Mouse (Mus musculus) limb, embryonic 10.5 days (tissue): ENCODE data around the gene Psmd4. TPM values are rescaled to one million over a fixed set of nuclear protein-coding genes. Genes with fewer than 3 reads are reported as not detected.
"Not testable (repeated sequence)": the region's sequence is repeated elsewhere in the genome, so short reads cannot be mapped to it uniquely, and the experiment has no call there.

Experiments used
- DNase-seq: peaks from one replicate; pipeline ENCODE4 v3.0.0-alpha.2; 2017; ENCODE audit warnings: low spot score
- H3K27ac ChIP-seq: fragments of 300-500 bp; sonication (generic); 2 replicates; pipeline ENCODE4 v1.5.1; 2016; ENCODE audit warnings: mild to moderate bottlenecking
- H3K27me3 ChIP-seq: fragments of 300-500 bp; sonication (generic); 2 replicates; pipeline ENCODE4 v1.6.1; 2016; ENCODE audit warnings: low read depth, mild to moderate bottlenecking; ENCODE audit not compliant: poor library complexity, severe bottlenecking
- H3K36me3 ChIP-seq: fragments of 300-500 bp; sonication (generic); 2 replicates; pipeline ENCODE4 v1.6.1; 2016; ENCODE audit warnings: mild to moderate bottlenecking, moderate library complexity
- H3K4me1 ChIP-seq: fragments of 300-500 bp; sonication (generic); 2 replicates; pipeline ENCODE4 v1.6.1; 2016
- H3K4me3 ChIP-seq: fragments of 300-500 bp; sonication (generic); 2 replicates; pipeline ENCODE4 v1.5.1; 2016; ENCODE audit warnings: mild to moderate bottlenecking, moderate library complexity
- H3K9me3 ChIP-seq: fragments of 300-500 bp; sonication (generic); replicated peaks from 2 replicates; pipeline ENCODE4 v1.6.1; 2016; ENCODE audit warnings: mild to moderate bottlenecking
- WGBS: fragments of 180-500 bp; shearing (Covaris S2); methylation state at CpG from one replicate; pipeline ENCODE4 v1.1.7; 2016; 5-methylcytosine and 5-hydroxymethylcytosine counted together
- polyA plus RNA-seq: library from polyadenylated mRNA; unstranded; fragments of >200 nt; fragmentation: Nextera tagmentation; extraction: Ambion mirVana; gene quantifications from 2 replicates; pipeline ENCODE4 v1.2.1, GENCODE M21; 2016

Psmd4 gene
- polyA plus RNA-seq, 1 experiment from 2014 or later, result 365 TPM

- Histone ChIP-seq H3K4me3 (no peak overlapping the region), H3K9me3 (no peaks in the 10 kb centered on the region), H3K27ac (no peak overlapping the region), H3K36me3 (no peaks in the 10 kb centered on the region; the same call in 1 of the 2 replicates), H3K4me1 (peaks cover 11% of the 10 kb centered on the region), H3K27me3 (no peaks in the 10 kb centered on the region)
- WGBS, result 91% methylated on average over 11 of the region's 11 CpGs
- DNase-seq, result no peak
Observed at GRCm38 (mm10) chr3:95046462-95047057, 4.1 kb upstream of the Psmd4 start.

GRCm38 (mm10) chr3:95043251-95043650 lies 837 bp upstream of the Psmd4 start:
- Histone ChIP-seq H3K4me3 (no peak overlapping the region), H3K4me1 (peaks cover 11% of the 10 kb centered on the region), H3K9me3 (no peaks in the 10 kb centered on the region), H3K27ac (no peak overlapping the region), H3K27me3 (no peaks in the 10 kb centered on the region), H3K36me3 (peaks cover 22% of the 10 kb centered on the region)
- 68% methylated on average over 6 of the region's 6 CpGs for WGBS
- no peak for DNase-seq

GRCm38 (mm10) chr3:95042838-95043229 lies 420 bp upstream of the Psmd4 start:
- Histone ChIP-seq H3K27me3 (no peaks in the 10 kb centered on the region), H3K9me3 (no peaks in the 10 kb centered on the region), H3K4me3 (peak overlapping the region; percentile 85), H3K36me3 (peaks cover 26% of the 10 kb centered on the region), H3K4me1 (peaks cover 11% of the 10 kb centered on the region), H3K27ac (peak overlapping the region; percentile 88)
- 36% methylated on average over 7 of the region's 7 CpGs for WGBS
- no peak for DNase-seq

- Histone ChIP-seq H3K36me3 (peaks cover 38% of the 10 kb centered on the region), H3K27ac (peak overlapping the region; percentile 88; the same call in 1 of the 2 replicates), H3K4me1 (peaks cover 11% of the 10 kb centered on the region), H3K27me3 (no peaks in the 10 kb centered on the region), H3K4me3 (peak overlapping the region; percentile 85), H3K9me3 (no peaks in the 10 kb centered on the region)
- no peak for DNase-seq
- WGBS, result 16% methylated on average over 3 of the region's 3 CpGs
Observed at GRCm38 (mm10) chr3:95041625-95042024, 789 bp downstream of the Psmd4 start.

- no peak overlapping the region for H3K27ac ChIP-seq
- H3K4me1 ChIP-seq, result peaks cover 14% of the 10 kb centered on the region
- H3K4me3 ChIP-seq, result no peak overlapping the region
- peaks cover 60% of the 10 kb centered on the region for H3K36me3 ChIP-seq
- H3K9me3 ChIP-seq, result no peaks in the 10 kb centered on the region
- DNase-seq, result no peak
- H3K27me3 ChIP-seq, result no peaks in the 10 kb centered on the region
- 80% methylated on average over 3 of the region's 3 CpGs for WGBS
Observed at GRCm38 (mm10) chr3:95029953-95030352, 12.5 kb downstream of the Psmd4 start.

- DNase-seq, H3K27me3 ChIP-seq, H3K4me3 ChIP-seq, H3K9me3 ChIP-seq, H3K27ac ChIP-seq: not testable (repeated sequence)
- peaks cover 54% of the 10 kb centered on the region for H3K36me3 ChIP-seq
- peaks cover 20% of the 10 kb centered on the region for H3K4me1 ChIP-seq
- WGBS, result 77% methylated on average over 3 of the region's 3 CpGs
Observed at GRCm38 (mm10) chr3:95029291-95029827, 13.1 kb downstream of the Psmd4 start.

GRCm38 (mm10) chr3:95028603-95029002 lies 13.8 kb downstream of the Psmd4 start:
- H3K4me1 ChIP-seq, result peaks cover 23% of the 10 kb centered on the region

GRCm38 (mm10) chr3:95027701-95028100 lies 14.7 kb downstream of the Psmd4 start:
- no peaks in the 10 kb centered on the region for H3K27me3 ChIP-seq
- H3K36me3 ChIP-seq, result peaks cover 37% of the 10 kb centered on the region
- no peak for DNase-seq
- H3K4me3 ChIP-seq, result no peak overlapping the region
- WGBS, result 65% methylated on average over 5 of the region's 5 CpGs
- H3K4me1 ChIP-seq, result peaks cover 23% of the 10 kb centered on the region
- H3K27ac ChIP-seq, result no peak overlapping the region
- no peaks in the 10 kb centered on the region for H3K9me3 ChIP-seq

More at GRCm38 (mm10) chr3:95028603-95029002, 13.8 kb downstream of the Psmd4 start:
- H3K27me3 ChIP-seq, result no peaks in the 10 kb centered on the region
- WGBS, result 92% methylated on average over 3 of the region's 3 CpGs
- H3K27ac ChIP-seq, result no peak overlapping the region
- H3K4me3 ChIP-seq, result no peak overlapping the region
- no peaks in the 10 kb centered on the region for H3K9me3 ChIP-seq
- no peak for DNase-seq
- H3K36me3 ChIP-seq, result peaks cover 46% of the 10 kb centered on the region

GRCm38 (mm10) chr3:95027057-95027645 lies 15.3 kb downstream of the Psmd4 start:
- Histone ChIP-seq H3K9me3 (no peaks in the 10 kb centered on the region), H3K27me3 (no peaks in the 10 kb centered on the region), H3K4me3 (no peak overlapping the region), H3K36me3 (peaks cover 32% of the 10 kb centered on the region), H3K27ac (no peak overlapping the region), H3K4me1 (peaks cover 23% of the 10 kb centered on the region)
- WGBS, result 54% methylated on average over 5 of the region's 5 CpGs
- DNase-seq, result no peak

- Histone ChIP-seq H3K27ac (no peak overlapping the region), H3K9me3 (no peaks in the 10 kb centered on the region), H3K36me3 (peaks cover 13% of the 10 kb centered on the region), H3K27me3 (no peaks in the 10 kb centered on the region), H3K4me3 (no peak overlapping the region), H3K4me1 (peaks cover 23% of the 10 kb centered on the region)
- DNase-seq, result no peak
- WGBS, result 53% methylated on average over 5 of the region's 5 CpGs
Observed at GRCm38 (mm10) chr3:95025202-95025601, 17.2 kb downstream of the Psmd4 start.

GRCm38 (mm10) chr3:95024551-95024950 lies 17.9 kb downstream of the Psmd4 start:
- H3K9me3 ChIP-seq, result no peaks in the 10 kb centered on the region
- 0 out of 2 replicates have a peak overlapping the region, but pooled peaks have one; percentile 31 for H3K27ac ChIP-seq
- no peak overlapping the region for H3K4me3 ChIP-seq
- 41% methylated on average over 11 of the region's 11 CpGs for WGBS
- DNase-seq, result no peak
- H3K36me3 ChIP-seq, result peaks cover 6% of the 10 kb centered on the region; the same call in 1 of the 2 replicates
- no peaks in the 10 kb centered on the region for H3K27me3 ChIP-seq
- H3K4me1 ChIP-seq, result peaks cover 23% of the 10 kb centered on the region

GRCm38 (mm10) chr3:95020956-95021355 lies 21.5 kb downstream of the Psmd4 start:
- 93% methylated on average over 5 of the region's 5 CpGs for WGBS

GRCm38 (mm10) chr3:95018741-95019140 lies 23.7 kb downstream of the Psmd4 start:
- 85% methylated on average over 2 of the region's 2 CpGs for WGBS
- no peak overlapping the region for H3K27ac ChIP-seq
- DNase-seq, result no peak
- H3K27me3 ChIP-seq, result no peaks in the 10 kb centered on the region
- peaks cover 22% of the 10 kb centered on the region for H3K4me1 ChIP-seq
- no peak overlapping the region for H3K4me3 ChIP-seq
- H3K9me3 ChIP-seq, result no peaks in the 10 kb centered on the region
- H3K36me3 ChIP-seq, result no peaks in the 10 kb centered on the region

More at GRCm38 (mm10) chr3:95020956-95021355, 21.5 kb downstream of the Psmd4 start:
- not testable (repeated sequence) for H3K27ac ChIP-seq, H3K27me3 ChIP-seq, DNase-seq, H3K36me3 ChIP-seq, H3K9me3 ChIP-seq, H3K4me3 ChIP-seq
- H3K4me1 ChIP-seq, result peaks cover 24% of the 10 kb centered on the region
